Mouse (Mus musculus): ENCODE measurements around the gene Bicral. TPM values are rescaled to one million over a fixed set of nuclear protein-coding genes. Genes with fewer than 3 reads are reported as not detected.

Gene Bicral
- polyA plus RNA-seq, 1 experiment from 2014 or later, result 8.3 TPM

DNA sequence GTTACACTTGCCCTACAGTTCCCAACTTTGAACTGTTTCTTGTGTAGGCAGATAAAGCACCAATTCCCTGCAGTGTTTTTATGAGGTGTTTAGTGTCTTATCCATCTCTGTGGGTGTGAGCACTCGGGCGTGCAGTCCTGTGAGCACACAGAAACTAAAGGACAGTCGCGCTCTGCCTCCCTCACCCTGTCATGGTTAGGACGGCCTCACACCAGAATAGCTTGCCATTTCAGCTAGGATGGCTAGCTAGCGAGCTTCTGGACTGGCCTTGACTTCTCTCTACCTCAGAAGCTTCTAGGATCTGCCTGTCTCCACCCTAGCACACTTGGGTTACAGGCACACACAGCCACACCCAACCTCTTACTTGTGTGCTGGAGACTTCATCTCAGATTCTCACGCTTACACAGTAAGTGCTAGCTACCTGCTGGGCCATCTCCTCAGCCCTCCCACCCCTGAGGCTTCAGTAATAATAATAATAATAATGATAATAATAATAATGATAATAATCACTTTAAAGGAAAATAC lies 19.8 kb downstream of the Bicral start:
- ATAC-seq (ENCODE audit: low FRiP score), result no peak
- H3K27me3 ChIP-seq (replicated peaks), result no peaks in the 10 kb centered on the region
- H3K9me3 ChIP-seq (replicated peaks), result no peaks in the 10 kb centered on the region
- no peaks in the 10 kb centered on the region for H3K4me1 ChIP-seq
- H3K36me3 ChIP-seq, result no peaks in the 10 kb centered on the region
- no peak overlapping the region for H3K9ac ChIP-seq (replicated peaks)
- no peak overlapping the region for H3K4me2 ChIP-seq
- 59% methylated on average over 7 of the region's 7 CpGs for WGBS
- no peak overlapping the region for H3K4me3 ChIP-seq (replicated peaks)
- no peak overlapping the region for H3K27ac ChIP-seq (replicated peaks)

DNA sequence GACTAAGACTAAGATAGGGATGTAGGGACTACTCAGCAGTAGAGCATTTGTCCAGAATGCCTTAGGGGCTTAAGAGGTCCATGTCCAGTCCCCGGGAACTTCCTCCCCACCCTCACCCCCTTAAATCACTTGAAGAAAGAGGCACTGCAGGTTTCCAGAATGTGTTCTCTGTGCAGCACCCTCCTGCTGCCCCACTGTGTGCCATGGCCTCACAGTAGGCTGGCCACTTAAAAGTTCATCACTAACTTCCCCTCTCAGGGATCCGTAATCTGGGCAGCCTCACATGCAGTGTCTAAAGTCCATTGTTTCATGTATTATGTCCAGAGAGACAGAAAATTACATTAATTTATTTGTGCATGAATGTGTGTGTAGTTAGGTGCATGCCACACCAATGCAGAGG lies 20.4 kb downstream of the Bicral start:
- Histone ChIP-seq H3K9ac (replicated peaks) (no peak overlapping the region), H3K4me2 (no peak overlapping the region), H3K4me3 (replicated peaks) (no peak overlapping the region), H3K36me3 (no peaks in the 10 kb centered on the region), H3K9me3 (replicated peaks) (no peaks in the 10 kb centered on the region), H3K27me3 (replicated peaks) (no peaks in the 10 kb centered on the region), H3K27ac (replicated peaks) (no peak overlapping the region), H3K4me1 (no peaks in the 10 kb centered on the region)
- 84% methylated on average over 2 of the region's 2 CpGs for WGBS
- ATAC-seq (ENCODE audit: low FRiP score), result no peak

DNA sequence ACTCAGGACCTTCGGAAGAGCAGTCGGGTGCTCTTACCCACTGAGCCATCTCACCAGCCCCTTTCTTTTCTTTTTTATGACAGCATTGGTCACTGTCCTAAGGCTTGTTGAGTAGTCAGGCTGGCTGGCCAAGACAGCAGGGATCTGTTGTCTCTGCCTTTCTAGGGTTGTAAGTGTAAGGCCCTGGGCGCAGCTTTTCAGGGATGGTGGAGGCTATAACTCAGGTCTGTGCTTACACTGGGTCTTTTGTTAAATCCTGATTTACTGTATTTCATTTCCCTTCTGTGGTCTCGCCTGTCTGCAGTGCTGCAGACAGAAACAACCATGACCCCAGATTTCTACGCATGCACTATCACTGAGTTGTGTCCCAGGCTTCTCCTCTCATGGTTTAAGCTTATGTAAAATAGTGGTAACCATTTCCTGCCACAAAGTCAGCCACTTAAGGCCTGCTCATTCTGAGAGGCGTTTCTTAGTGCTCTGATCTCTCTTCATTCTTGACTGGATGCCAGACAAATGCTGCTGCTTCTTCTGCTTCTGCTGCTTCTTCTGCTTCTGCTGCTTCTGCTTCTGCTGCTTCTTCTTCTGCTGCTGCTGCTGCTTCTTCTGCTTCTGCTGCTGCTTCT lies 23.1 kb downstream of the Bicral start:
- Histone ChIP-seq H3K4me2 (no peak overlapping the region), H3K4me1 (no peaks in the 10 kb centered on the region), H3K36me3 (no peaks in the 10 kb centered on the region), H3K27me3 (replicated peaks) (no peaks in the 10 kb centered on the region), H3K27ac (replicated peaks) (no peak overlapping the region), H3K9me3 (replicated peaks) (no peaks in the 10 kb centered on the region), H3K9ac (replicated peaks) (no peak overlapping the region), H3K4me3 (replicated peaks) (no peak overlapping the region)
- no peak for ATAC-seq (ENCODE audit: low FRiP score)
- WGBS, result 39% methylated on average over 6 of the region's 6 CpGs

DNA sequence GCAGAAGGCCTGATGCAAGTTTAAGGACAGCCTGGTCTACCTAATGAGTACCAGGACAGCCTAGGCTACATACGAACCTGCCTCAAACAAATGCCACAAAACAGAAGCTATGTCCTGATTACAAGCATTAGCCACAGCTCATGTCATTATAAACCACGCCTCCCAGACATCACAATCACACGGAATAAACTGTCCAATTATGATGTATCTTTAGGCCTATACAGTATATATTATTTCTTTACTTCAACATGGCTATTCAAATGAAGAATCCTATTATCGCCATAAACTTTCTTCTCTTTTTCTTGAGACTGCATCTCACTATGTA lies 25.3 kb downstream of the Bicral start:
- no peak overlapping the region for H3K9ac ChIP-seq (replicated peaks)
- 94% methylated on average over 4 of the region's 4 CpGs for WGBS
- no peak overlapping the region for H3K4me3 ChIP-seq (replicated peaks)
- H3K27me3 ChIP-seq (replicated peaks), result no peaks in the 10 kb centered on the region
- no peak for ATAC-seq (ENCODE audit: low FRiP score)
- no peaks in the 10 kb centered on the region for H3K4me1 ChIP-seq
- peaks cover 15% of the 10 kb centered on the region for H3K36me3 ChIP-seq
- H3K9me3 ChIP-seq (replicated peaks), result no peaks in the 10 kb centered on the region
- no peak overlapping the region for H3K4me2 ChIP-seq
- no peak overlapping the region for H3K27ac ChIP-seq (replicated peaks)

DNA sequence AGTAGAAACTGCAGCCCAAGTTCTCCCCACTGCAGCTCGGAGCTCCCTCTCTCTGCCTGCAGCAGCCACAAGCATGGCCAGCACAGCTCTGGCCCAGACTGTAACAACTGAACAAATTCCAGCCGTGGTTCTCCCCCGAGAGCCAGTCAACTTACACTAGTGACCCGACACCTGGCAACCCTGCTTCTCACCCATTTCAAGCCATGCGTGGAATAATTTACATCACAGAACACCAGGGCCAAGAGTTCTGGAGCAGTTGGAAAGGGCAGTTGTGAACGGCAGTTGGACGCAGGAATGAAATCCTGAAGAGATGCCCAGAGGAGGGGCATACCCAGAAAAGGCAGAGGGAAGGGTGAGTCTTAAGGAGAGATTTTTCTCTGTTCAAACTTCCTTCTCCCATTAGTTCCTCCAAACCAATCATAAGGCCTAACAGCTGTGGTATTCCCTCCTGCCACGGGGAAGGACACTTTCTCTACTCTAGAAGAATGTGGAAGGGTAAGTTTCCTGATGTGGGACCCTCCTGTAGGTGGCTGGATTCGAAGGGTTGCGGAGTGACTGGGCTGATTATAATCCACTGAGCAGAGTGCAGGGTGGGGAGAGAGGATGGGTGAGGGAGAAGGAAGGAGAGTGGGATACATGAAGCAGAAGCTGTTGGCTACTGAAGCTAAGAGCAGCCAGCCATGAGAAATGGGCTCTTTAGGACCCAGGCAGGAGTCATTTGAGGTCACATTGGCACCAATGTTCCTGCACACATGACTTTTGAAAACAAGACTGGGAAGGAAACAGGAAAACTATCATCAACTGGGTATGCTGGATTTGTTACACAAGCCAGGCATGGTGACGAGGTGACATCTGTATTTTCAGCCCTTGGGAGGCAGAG lies 25.9 kb downstream of the Bicral start:
- no peak for ATAC-seq (ENCODE audit: low FRiP score)

DNA sequence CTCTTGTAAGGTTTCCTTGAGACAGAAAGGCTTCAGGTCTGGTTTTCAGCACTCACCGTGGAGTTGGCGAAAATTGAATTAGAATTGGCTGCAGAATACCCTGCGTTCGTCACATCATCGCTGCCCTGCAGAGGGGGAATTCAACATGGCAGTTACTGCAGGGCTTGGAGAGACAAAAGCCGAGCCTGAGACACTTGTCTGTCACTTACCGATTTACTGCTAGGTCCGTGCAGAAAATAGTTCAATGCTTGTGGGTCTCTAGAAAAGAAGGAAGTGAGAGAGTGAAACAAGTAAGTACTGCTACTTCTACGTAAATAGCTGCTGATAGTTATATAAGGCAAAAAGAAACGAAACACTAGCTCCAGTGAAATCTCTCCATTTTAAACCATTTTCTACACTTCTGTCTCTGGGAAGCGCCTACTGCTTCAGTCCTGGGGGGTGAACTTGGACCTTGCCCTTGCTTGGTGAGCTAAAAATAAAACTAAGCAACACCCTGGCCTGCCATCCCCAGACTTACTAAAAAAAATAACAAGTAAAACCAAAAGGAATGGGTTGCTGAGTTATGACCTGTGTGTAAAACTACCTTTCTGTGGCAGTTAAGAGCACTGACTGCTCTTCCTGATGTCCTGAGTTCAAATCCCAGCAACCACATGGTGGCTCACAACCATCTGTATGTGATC lies 28.3 kb downstream of the Bicral start:
- Histone ChIP-seq H3K4me3 (replicated peaks) (no peak overlapping the region), H3K27ac (replicated peaks) (no peak overlapping the region), H3K36me3 (peaks cover 45% of the 10 kb centered on the region), H3K4me1 (no peaks in the 10 kb centered on the region), H3K9me3 (replicated peaks) (no peaks in the 10 kb centered on the region), H3K9ac (replicated peaks) (no peak overlapping the region), H3K4me2 (no peak overlapping the region), H3K27me3 (replicated peaks) (no peaks in the 10 kb centered on the region)
- 87% methylated on average over 11 of the region's 11 CpGs for WGBS
- no peak for ATAC-seq (ENCODE audit: low FRiP score)

More for the DNA sequence above, 25.9 kb downstream of the Bicral start:
- Histone ChIP-seq H3K4me1 (no peaks in the 10 kb centered on the region), H3K9ac (replicated peaks) (no peak overlapping the region), H3K27me3 (replicated peaks) (no peaks in the 10 kb centered on the region), H3K27ac (replicated peaks) (no peak overlapping the region), H3K9me3 (replicated peaks) (no peaks in the 10 kb centered on the region), H3K36me3 (peaks cover 21% of the 10 kb centered on the region), H3K4me3 (replicated peaks) (no peak overlapping the region), H3K4me2 (no peak overlapping the region)
- WGBS, result 72% methylated on average over 11 of the region's 11 CpGs

DNA sequence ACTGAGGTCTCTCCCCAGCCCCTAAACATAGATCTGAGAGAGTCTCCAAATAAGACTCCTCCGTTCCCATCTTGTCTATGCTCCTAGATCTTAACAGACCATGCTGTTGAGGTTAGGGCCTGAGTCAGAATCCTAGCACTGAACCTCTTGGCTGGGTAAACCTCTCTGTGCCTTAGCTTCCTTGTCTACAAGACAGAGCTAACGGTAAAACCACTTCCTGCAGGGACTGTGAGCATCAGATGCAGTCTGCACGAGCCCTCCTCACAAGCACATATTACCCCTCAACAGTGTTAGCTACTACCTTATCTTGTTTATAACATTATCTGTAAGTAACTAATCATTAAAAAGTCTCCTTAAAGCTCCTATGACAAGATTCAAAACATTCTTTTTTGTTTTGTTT lies 29.3 kb downstream of the Bicral start:
- no peaks in the 10 kb centered on the region for H3K9me3 ChIP-seq (replicated peaks)
- no peak overlapping the region for H3K4me2 ChIP-seq
- H3K27me3 ChIP-seq (replicated peaks), result no peaks in the 10 kb centered on the region
- H3K9ac ChIP-seq (replicated peaks), result no peak overlapping the region
- H3K27ac ChIP-seq (replicated peaks), result no peak overlapping the region
- peaks cover 55% of the 10 kb centered on the region for H3K36me3 ChIP-seq
- H3K4me1 ChIP-seq, result no peaks in the 10 kb centered on the region
- no peak overlapping the region for H3K4me3 ChIP-seq (replicated peaks)
- WGBS, result 92% methylated on average over 3 of the region's 3 CpGs
- ATAC-seq (ENCODE audit: low FRiP score), result no peak

DNA sequence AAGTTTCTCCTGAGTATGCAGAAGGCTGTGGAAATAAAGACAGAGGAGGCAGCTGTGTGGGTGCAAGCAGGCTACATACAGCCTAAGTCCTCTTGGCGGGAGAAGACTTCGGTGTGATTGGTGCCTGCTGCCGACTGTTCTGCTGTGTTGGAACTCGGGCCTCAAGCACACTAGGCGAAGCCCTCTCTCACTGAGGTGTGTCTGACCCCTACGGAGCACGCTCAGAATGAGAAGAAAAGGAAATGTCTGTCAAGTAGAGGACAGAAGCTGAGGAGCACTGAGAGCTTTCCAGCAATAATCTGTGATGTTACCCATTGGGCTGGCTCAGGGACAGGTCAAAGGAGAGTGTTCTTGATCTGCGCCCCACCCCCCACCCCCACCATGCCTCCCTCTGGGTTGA lies 35.2 kb downstream of the Bicral start:
- Histone ChIP-seq H3K27me3 (replicated peaks) (no peaks in the 10 kb centered on the region), H3K27ac (replicated peaks) (no peak overlapping the region), H3K36me3 (peaks cover 90% of the 10 kb centered on the region), H3K4me1 (no peaks in the 10 kb centered on the region), H3K4me3 (replicated peaks) (no peak overlapping the region), H3K9me3 (replicated peaks) (no peaks in the 10 kb centered on the region), H3K4me2 (no peak overlapping the region), H3K9ac (replicated peaks) (no peak overlapping the region)
- WGBS, result 94% methylated on average over 8 of the region's 8 CpGs
- no peak for ATAC-seq (ENCODE audit: low FRiP score)

DNA sequence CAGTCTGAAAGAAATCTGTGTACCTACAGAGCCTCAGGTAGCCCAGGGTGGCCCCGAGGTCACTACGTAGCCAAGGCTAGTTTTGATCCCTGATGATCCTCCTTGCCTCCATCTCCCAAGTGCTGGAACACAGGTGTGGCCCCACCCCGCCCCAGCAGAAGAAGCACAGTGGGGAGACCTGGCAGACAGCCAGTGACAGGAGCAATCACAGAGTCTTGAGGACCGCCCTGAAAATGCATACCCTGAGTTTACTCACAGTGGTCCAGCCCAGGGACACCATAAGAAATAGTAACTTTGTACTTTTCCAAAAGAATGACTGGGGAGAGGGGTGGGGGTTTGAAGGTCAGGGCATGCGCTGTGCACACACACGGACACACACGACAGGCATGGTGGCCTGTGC lies 37.7 kb downstream of the Bicral start:
- 96% methylated on average over 7 of the region's 7 CpGs for WGBS
- H3K9ac ChIP-seq (replicated peaks), result no peak overlapping the region

DNA sequence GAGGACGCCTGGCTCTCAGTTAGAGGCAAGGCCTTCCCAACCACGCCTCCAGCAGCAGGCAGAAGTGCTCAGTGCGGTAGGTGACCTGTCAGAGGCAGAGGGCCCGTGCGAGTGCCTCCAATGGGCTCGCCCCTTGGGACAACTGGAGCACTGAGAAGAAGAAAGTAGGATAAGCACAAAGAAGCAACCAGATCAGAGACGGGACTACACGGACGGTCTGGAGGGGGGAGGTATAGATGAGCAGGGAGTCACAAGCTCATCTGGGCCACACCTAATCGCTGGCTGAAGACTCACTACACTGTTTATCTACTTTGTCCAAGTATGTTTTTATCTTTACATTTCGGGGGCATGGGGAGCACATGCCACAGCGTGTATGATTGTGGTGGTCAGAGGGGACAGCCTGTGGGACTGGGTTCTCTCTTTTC lies 40.5 kb downstream of the Bicral start:
- WGBS, result 91% methylated on average over 12 of the region's 12 CpGs
- Histone ChIP-seq H3K27me3 (replicated peaks) (no peaks in the 10 kb centered on the region), H3K9ac (replicated peaks) (no peak overlapping the region), H3K4me2 (no peak overlapping the region), H3K36me3 (peaks cover 57% of the 10 kb centered on the region), H3K27ac (replicated peaks) (no peak overlapping the region), H3K4me1 (no peaks in the 10 kb centered on the region), H3K4me3 (replicated peaks) (no peak overlapping the region), H3K9me3 (replicated peaks) (no peaks in the 10 kb centered on the region)
- no peak for ATAC-seq (ENCODE audit: low FRiP score)

More for the DNA sequence above, 37.7 kb downstream of the Bicral start:
- Histone ChIP-seq H3K4me1 (no peaks in the 10 kb centered on the region), H3K27me3 (replicated peaks) (no peaks in the 10 kb centered on the region), H3K36me3 (peaks cover 72% of the 10 kb centered on the region), H3K4me2 (no peak overlapping the region), H3K27ac (replicated peaks) (no peak overlapping the region), H3K9me3 (replicated peaks) (no peaks in the 10 kb centered on the region), H3K4me3 (replicated peaks) (no peak overlapping the region)
- no peak for ATAC-seq (ENCODE audit: low FRiP score)

DNA sequence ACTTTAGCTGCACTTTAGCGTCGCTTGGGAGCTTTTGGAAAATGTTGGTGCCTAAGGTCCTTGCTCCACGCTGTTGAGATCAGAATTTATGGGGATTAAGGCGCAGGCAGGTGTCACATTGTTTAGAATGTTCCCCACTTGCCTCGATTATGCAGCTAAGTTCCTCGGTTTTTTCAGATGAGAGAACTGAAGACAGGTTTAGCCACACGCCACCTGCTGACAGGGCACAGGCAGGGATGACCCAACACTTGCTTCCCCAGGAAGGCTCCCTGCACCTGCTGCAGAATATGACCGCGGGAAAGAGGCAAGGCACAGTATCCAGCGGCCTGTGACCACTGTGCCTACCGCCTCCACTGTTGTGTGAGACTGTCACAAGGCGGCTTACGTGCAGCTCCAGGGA lies 42.0 kb downstream of the Bicral start:
- Histone ChIP-seq H3K4me3 (replicated peaks) (no peak overlapping the region), H3K9me3 (replicated peaks) (no peaks in the 10 kb centered on the region), H3K27me3 (replicated peaks) (no peaks in the 10 kb centered on the region), H3K36me3 (peaks cover 58% of the 10 kb centered on the region), H3K27ac (replicated peaks) (no peak overlapping the region), H3K9ac (replicated peaks) (no peak overlapping the region), H3K4me2 (no peak overlapping the region), H3K4me1 (no peaks in the 10 kb centered on the region)
- WGBS, result 67% methylated on average over 13 of the region's 13 CpGs
- ATAC-seq (ENCODE audit: low FRiP score), result no peak

DNA sequence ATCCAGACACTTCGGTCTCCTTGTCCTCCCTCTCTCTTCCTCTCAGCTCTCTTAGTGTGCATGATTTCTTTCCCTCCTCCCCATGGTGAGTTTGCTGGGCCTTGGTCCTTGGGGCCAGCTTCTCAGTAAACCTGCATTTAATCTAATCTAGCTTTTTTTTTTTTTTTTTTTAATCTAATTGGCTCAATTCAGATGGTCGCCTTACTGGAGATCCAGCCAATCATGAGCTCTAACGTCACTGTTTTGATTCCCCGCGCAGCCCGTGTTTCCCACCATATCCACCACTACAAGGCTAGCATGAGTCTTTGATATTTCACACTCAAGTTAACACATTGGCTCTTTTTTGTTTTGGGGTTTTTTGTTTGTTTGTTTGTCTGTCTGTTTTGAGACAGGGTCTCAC lies 43.8 kb downstream of the Bicral start:
- 91% methylated on average over 6 of the region's 6 CpGs for WGBS
- Histone ChIP-seq H3K36me3 (peaks cover 51% of the 10 kb centered on the region), H3K4me2 (no peak overlapping the region), H3K27me3 (replicated peaks) (no peaks in the 10 kb centered on the region), H3K9me3 (replicated peaks) (no peaks in the 10 kb centered on the region), H3K9ac (replicated peaks) (no peak overlapping the region), H3K4me3 (replicated peaks) (no peak overlapping the region), H3K4me1 (no peaks in the 10 kb centered on the region), H3K27ac (replicated peaks) (no peak overlapping the region)
- no peak for ATAC-seq (ENCODE audit: low FRiP score)

All from neural tube, embryonic 15.5 days (tissue).